Mouse (Mus musculus) forebrain, embryonic 13.5 days (tissue): ENCODE data around the gene Asic2. TPM values are rescaled to one million over a fixed set of nuclear protein-coding genes. Genes with fewer than 3 reads are reported as not detected.

Source experiments
- ATAC-seq: fragments of 200-750 bp; cut with Nextera tagmentation; 2 replicates; pipeline ENCODE4 v1.8.0; 2017
- H3K27ac ChIP-seq: fragments of 300-500 bp; sonication (generic); 2 replicates; pipeline ENCODE4 v1.5.1; 2015; ENCODE audit warnings: inconsistent platforms, mild to moderate bottlenecking, moderate library complexity
- H3K27me3 ChIP-seq: fragments of 300-500 bp; sonication (generic); 2 replicates; pipeline ENCODE4 v1.6.1; 2015; ENCODE audit warnings: mild to moderate bottlenecking, inconsistent platforms
- H3K36me3 ChIP-seq: fragments of 300-500 bp; sonication (generic); 2 replicates; pipeline ENCODE4 v1.6.1; 2015; ENCODE audit warnings: mild to moderate bottlenecking, inconsistent platforms; ENCODE audit not compliant: poor library complexity, severe bottlenecking
- H3K4me1 ChIP-seq: fragments of 300-500 bp; sonication (generic); 2 replicates; pipeline ENCODE4 v1.6.1; 2015; ENCODE audit warnings: inconsistent platforms
- H3K4me2 ChIP-seq: fragments of 300-500 bp; sonication (generic); 2 replicates; pipeline ENCODE4 v1.6.1; 2015; ENCODE audit warnings: inconsistent platforms, mild to moderate bottlenecking, moderate library complexity
- H3K4me3 ChIP-seq: fragments of 300-500 bp; sonication (generic); 2 replicates; pipeline ENCODE4 v1.5.1; 2015; ENCODE audit warnings: mild to moderate bottlenecking, inconsistent platforms
- H3K9ac ChIP-seq: fragments of 300-500 bp; sonication (generic); 2 replicates; pipeline ENCODE4 v1.6.1; 2015; ENCODE audit warnings: mild to moderate bottlenecking, inconsistent platforms
- H3K9me3 ChIP-seq: fragments of 300-500 bp; sonication (generic); replicated peaks from 2 replicates; pipeline ENCODE4 v1.6.1; 2016; ENCODE audit warnings: inconsistent platforms
- WGBS: fragments of 180-500 bp; shearing (Covaris S2); methylation state at CpG from one replicate; pipeline ENCODE4 v1.1.7; 2015; 5-methylcytosine and 5-hydroxymethylcytosine counted together
- polyA plus RNA-seq: library from polyadenylated mRNA; unstranded; fragments of >200 nt; fragmentation: Nextera tagmentation; extraction: Ambion mirVana; gene quantifications from 2 replicates; pipeline ENCODE4 v1.2.1, GENCODE M21; 2015

The Asic2 gene
- polyA plus RNA-seq, 1 experiment from 2014 or later: 2.3 TPM

GRCm38 (mm10) chr11:81896511-81896910 is 71.7 kb downstream of the Asic2 start:
- Histone ChIP-seq H3K27ac (peak overlapping the region; percentile 78; the same call in 1 of the 2 replicates), H3K4me2 (no peak overlapping the region), H3K4me1 (peaks cover 17% of the 10 kb centered on the region), H3K4me3 (no peak overlapping the region), H3K9ac (no peak overlapping the region), H3K27me3 (no peaks in the 10 kb centered on the region), H3K36me3 (no peaks in the 10 kb centered on the region), H3K9me3 (no peaks in the 10 kb centered on the region)
- ATAC-seq: no peak
- WGBS: 90% methylated on average over 6 of the region's 6 CpGs

GRCm38 (mm10) chr11:81871506-81872213 is 96.6 kb downstream of the Asic2 start:
- Histone ChIP-seq H3K36me3 (no peaks in the 10 kb centered on the region), H3K9me3 (no peaks in the 10 kb centered on the region), H3K4me1 (0 out of 2 replicates have a peak, but pooled peaks cover under 1% of the 10 kb centered on the region), H3K27me3 (no peaks in the 10 kb centered on the region), H3K4me2 (no peak overlapping the region), H3K4me3 (no peak overlapping the region), H3K27ac (no peak overlapping the region), H3K9ac (no peak overlapping the region)
- 62% methylated on average over 9 of the region's 9 CpGs for WGBS
- no peak for ATAC-seq

GRCm38 (mm10) chr11:81865661-81866382 is 102.4 kb downstream of the Asic2 start:
- 41% methylated on average over 10 of the region's 10 CpGs for WGBS

GRCm38 (mm10) chr11:81860250-81860972 is 107.8 kb downstream of the Asic2 start, which contains the start of gene 5530401A14Rik:
TSS of gene 5530401A14Rik (plus strand) at chr11:81860673.
- no peaks in the 10 kb centered on the region for H3K27me3 ChIP-seq
- H3K4me3 ChIP-seq: no peak within 1 kb of the TSS
- peaks cover 28% of the 10 kb centered on the region for H3K4me1 ChIP-seq
- peak within 1 kb of the TSS; percentile 66 for H3K27ac ChIP-seq
- H3K4me2 ChIP-seq: no peak within 1 kb of the TSS
- peak; percentile 88 for ATAC-seq
- 16% methylated on average over 4 of the region's 4 CpGs for WGBS
- no peaks in the 10 kb centered on the region for H3K9me3 ChIP-seq
- H3K36me3 ChIP-seq: no peaks in the 10 kb centered on the region
- H3K9ac ChIP-seq: no peak within 1 kb of the TSS

More at GRCm38 (mm10) chr11:81865661-81866382, 102.4 kb downstream of the Asic2 start:
- H3K9me3 ChIP-seq: no peaks in the 10 kb centered on the region
- H3K36me3 ChIP-seq: no peaks in the 10 kb centered on the region
- H3K4me1 ChIP-seq: peaks cover 27% of the 10 kb centered on the region
- no peaks in the 10 kb centered on the region for H3K27me3 ChIP-seq
- H3K9ac ChIP-seq: no peak overlapping the region
- no peak for ATAC-seq
- no peak overlapping the region for H3K27ac ChIP-seq
- H3K4me2 ChIP-seq: no peak overlapping the region
- H3K4me3 ChIP-seq: no peak overlapping the region

- ATAC-seq: no peak
Observed at GRCm38 (mm10) chr11:81847773-81848490, 120.3 kb downstream of the Asic2 start.

GRCm38 (mm10) chr11:81845686-81846036 is 122.6 kb downstream of the Asic2 start:
- Histone ChIP-seq H3K27me3 (no peaks in the 10 kb centered on the region), H3K4me3 (no peak overlapping the region), H3K9me3 (no peaks in the 10 kb centered on the region), H3K9ac (no peak overlapping the region), H3K4me1 (peaks cover 18% of the 10 kb centered on the region), H3K36me3 (no peaks in the 10 kb centered on the region), H3K4me2 (no peak overlapping the region), H3K27ac (no peak overlapping the region)
- 76% methylated on average over 3 of the region's 3 CpGs for WGBS
- ATAC-seq: no peak

More at GRCm38 (mm10) chr11:81847773-81848490, 120.3 kb downstream of the Asic2 start:
- H3K36me3 ChIP-seq: no peaks in the 10 kb centered on the region
- H3K27me3 ChIP-seq: no peaks in the 10 kb centered on the region
- no peaks in the 10 kb centered on the region for H3K9me3 ChIP-seq
- H3K4me1 ChIP-seq: peaks cover 23% of the 10 kb centered on the region
- no peak overlapping the region for H3K4me3 ChIP-seq
- no peak overlapping the region for H3K27ac ChIP-seq
- no peak overlapping the region for H3K9ac ChIP-seq
- H3K4me2 ChIP-seq: no peak overlapping the region
- WGBS: 90% methylated on average over 1 of the region's 1 CpGs

- 44% methylated on average over 5 of the region's 5 CpGs for WGBS
- H3K36me3 ChIP-seq: no peaks in the 10 kb centered on the region
- peaks cover 15% of the 10 kb centered on the region for H3K4me1 ChIP-seq
- H3K4me2 ChIP-seq: no peak overlapping the region
- no peak overlapping the region for H3K9ac ChIP-seq
- no peak for ATAC-seq
- no peaks in the 10 kb centered on the region for H3K27me3 ChIP-seq
- no peak overlapping the region for H3K4me3 ChIP-seq
- no peak overlapping the region for H3K27ac ChIP-seq
- no peaks in the 10 kb centered on the region for H3K9me3 ChIP-seq
Observed at GRCm38 (mm10) chr11:81845010-81845685, 123.1 kb downstream of the Asic2 start.

- ATAC-seq: no peak
- H3K27me3 ChIP-seq: no peaks in the 10 kb centered on the region
- H3K4me3 ChIP-seq: no peak overlapping the region
- no peak overlapping the region for H3K27ac ChIP-seq
- H3K4me1 ChIP-seq: peaks cover 23% of the 10 kb centered on the region
- H3K36me3 ChIP-seq: no peaks in the 10 kb centered on the region
- no peak overlapping the region for H3K4me2 ChIP-seq
- H3K9me3 ChIP-seq: no peaks in the 10 kb centered on the region
- no peak overlapping the region for H3K9ac ChIP-seq
- 70% methylated on average over 2 of the region's 2 CpGs for WGBS
Observed at GRCm38 (mm10) chr11:81841001-81841400, 127.3 kb downstream of the Asic2 start.

- Histone ChIP-seq H3K27ac (no peak overlapping the region), H3K9me3 (no peaks in the 10 kb centered on the region), H3K9ac (no peak overlapping the region), H3K27me3 (no peaks in the 10 kb centered on the region), H3K4me3 (no peak overlapping the region), H3K4me2 (no peak overlapping the region), H3K36me3 (no peaks in the 10 kb centered on the region), H3K4me1 (peaks cover 9% of the 10 kb centered on the region)
- WGBS: 46% methylated on average over 4 of the region's 4 CpGs
- no peak for ATAC-seq
Observed at GRCm38 (mm10) chr11:81838426-81838825, 129.8 kb downstream of the Asic2 start.

- Histone ChIP-seq H3K9me3 (no peaks in the 10 kb centered on the region), H3K4me1 (no peaks in the 10 kb centered on the region), H3K4me3 (no peak overlapping the region), H3K4me2 (no peak overlapping the region), H3K9ac (no peak overlapping the region), H3K36me3 (no peaks in the 10 kb centered on the region), H3K27ac (no peak overlapping the region), H3K27me3 (no peaks in the 10 kb centered on the region)
- ATAC-seq: no peak
- 36% methylated on average over 1 of the region's 1 CpGs for WGBS
Observed at GRCm38 (mm10) chr11:81832381-81832780, 135.9 kb downstream of the Asic2 start.

GRCm38 (mm10) chr11:81816531-81816930 is 151.7 kb downstream of the Asic2 start:
- WGBS: 51% methylated on average over 5 of the region's 5 CpGs
- Histone ChIP-seq H3K27ac (no peak overlapping the region), H3K9me3 (no peaks in the 10 kb centered on the region), H3K4me1 (no peaks in the 10 kb centered on the region), H3K4me2 (no peak overlapping the region), H3K9ac (no peak overlapping the region), H3K4me3 (no peak overlapping the region), H3K36me3 (no peaks in the 10 kb centered on the region), H3K27me3 (no peaks in the 10 kb centered on the region)
- ATAC-seq: no peak
